Mouse (Mus musculus) cerebellum, adult 2 months (tissue): ENCODE data around the gene Rasd2. TPM values are rescaled to one million over a fixed set of nuclear protein-coding genes. Genes with fewer than 3 reads are reported as not detected.
A peak's percentile ranks its signal among the peaks of the same experiment; 100 is the strongest.

Source experiments
- DNase-seq, 2 experiments: peaks; one replicate each; pipeline ENCODE4 v3.0.0; 2021
- H3K27ac ChIP-seq: fragments of 200-500 bp; 2 replicates; pipeline ENCODE4 v1.5.1; 2012; ENCODE audit warnings: low read length, control low read depth, inconsistent platforms; ENCODE audit not compliant: insufficient read depth
- H3K27me3 ChIP-seq: fragments of 200-500 bp; 2 replicates; pipeline ENCODE4 v1.6.1; 2012; ENCODE audit warnings: inconsistent platforms, mild to moderate bottlenecking, low read length, moderate library complexity; ENCODE audit not compliant: control insufficient read depth, insufficient read depth
- H3K4me1 ChIP-seq: fragments of 200-500 bp; 2 replicates; pipeline ENCODE4 v1.6.1; 2011; ENCODE audit warnings: low read length; ENCODE audit not compliant: control insufficient read depth, insufficient read depth
- H3K4me3 ChIP-seq: fragments of 200-500 bp; replicated peaks from 2 replicates; pipeline ENCODE3; 2011; ENCODE audit warnings: mild to moderate bottlenecking, low read depth, low read length, control low read depth; ENCODE audit not compliant: insufficient read depth
- CTCF ChIP-seq: fragments of 200-500 bp; IDR thresholded peaks from 2 replicates; pipeline ENCODE4 v1.5.1; 2011; ENCODE audit warnings: low read depth, mild to moderate bottlenecking, control low read depth, low read length, moderate library complexity, borderline replicate concordance; ENCODE audit not compliant: insufficient read depth
- POLR2A ChIP-seq: fragments of 200-500 bp; IDR thresholded peaks from 2 replicates; pipeline ENCODE4 v1.6.1; 2011; ENCODE audit warnings: low read length, control low read depth, borderline replicate concordance; ENCODE audit not compliant: insufficient read depth
- WGBS: fragments of 180-500 bp; shearing (Covaris S2); methylation state at CpG from one replicate; pipeline ENCODE4 v1.1.7; 2018; 5-methylcytosine and 5-hydroxymethylcytosine counted together
- polyA plus RNA-seq: library from polyadenylated mRNA; depleted of rRNA; stranded (reverse); fragments of >200 nt; gene quantifications from 2 replicates; pipeline ENCODE4 v1.2.3, GENCODE M21; 2012; rRNA removed

Rasd2 gene
- 20.5 and 22.2 TPM in 2 replicates for polyA plus RNA-seq

- Histone ChIP-seq H3K27ac (0 out of 2 replicates have a peak within 1 kb of the TSS, but pooled peaks have one; percentile 38), H3K4me3 (peak within 1 kb of the TSS; percentile 84), H3K27me3 (no peaks in the 10 kb centered on the region), H3K4me1 (peaks cover 33% of the 10 kb centered on the region)
- TF ChIP-seq POLR2A (no peak), CTCF (no peak)
- DNase-seq = peak in 1 of 2 experiments; percentile 54
- under 1% methylated on average over 39 of the region's 42 CpGs for WGBS
These were observed at the start of gene Rasd2 for GRCm38 (mm10) chr8:75213686-75214085. TSS of gene Rasd2 (plus strand) at chr8:75213944.

DNA sequence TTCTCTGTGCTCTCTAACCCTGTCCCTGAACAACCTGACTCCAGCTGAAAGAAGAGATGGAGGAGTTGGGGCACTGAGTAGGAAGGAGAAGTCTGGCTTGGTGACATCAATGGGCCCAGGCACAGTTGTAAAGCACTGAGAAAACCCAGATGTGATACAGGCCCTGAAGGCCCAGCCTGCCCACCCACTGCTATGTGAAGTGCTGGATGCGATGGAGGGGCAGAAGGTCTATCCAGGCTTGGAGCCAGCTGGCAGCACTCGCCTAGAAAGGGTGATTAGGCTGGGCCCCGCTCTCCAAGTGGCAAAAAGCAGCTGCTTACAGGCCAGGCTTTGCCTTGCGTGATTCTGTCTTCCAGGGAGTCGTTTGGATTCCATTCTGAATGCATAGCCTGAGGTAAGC lies 44.4 kb upstream of the Rasd2 start:
- Histone ChIP-seq H3K4me1 (no peaks in the 10 kb centered on the region), H3K27ac (no peak overlapping the region), H3K4me3 (no peak overlapping the region), H3K27me3 (no peaks in the 10 kb centered on the region)
- TF ChIP-seq POLR2A = no peak
- no peak for TF ChIP-seq CTCF
- 29% methylated on average over 5 of the region's 5 CpGs for WGBS
- DNase-seq = peak in 1 of 2 experiments; percentile 4

DNA sequence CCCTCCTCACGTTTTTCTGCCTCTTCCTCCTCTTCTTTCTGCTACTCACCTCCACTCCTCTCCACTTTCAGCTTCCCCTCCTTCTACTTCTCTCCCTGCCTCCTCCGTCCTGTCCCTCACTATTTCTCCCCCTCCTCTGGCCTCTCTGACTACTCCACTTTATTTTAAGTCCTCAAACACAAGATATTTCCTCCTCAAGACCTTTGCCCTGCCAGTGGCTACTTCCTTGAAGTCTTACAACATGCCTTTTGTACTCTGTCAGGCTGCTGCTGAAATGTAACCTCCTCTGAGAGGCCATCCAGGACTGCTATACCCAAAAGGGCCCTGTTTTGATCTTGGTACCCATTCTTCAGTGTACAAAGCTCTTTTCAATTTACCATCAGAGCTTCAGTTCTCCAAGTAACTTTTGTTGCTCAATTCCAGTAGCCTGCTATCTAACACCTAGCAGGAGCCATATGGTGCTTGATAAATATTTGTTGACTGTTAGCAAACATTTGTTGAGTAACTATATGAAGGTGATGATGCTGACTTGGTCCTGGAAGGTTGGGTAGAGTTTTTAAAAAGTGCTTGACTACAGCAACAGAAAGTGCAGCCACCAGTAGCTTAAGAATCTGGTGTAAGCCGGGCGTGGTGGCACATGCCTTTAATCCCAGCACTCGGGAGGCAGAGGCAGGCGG lies 41.6 kb upstream of the Rasd2 start:
- Histone ChIP-seq H3K4me3 (no peak overlapping the region), H3K4me1 (no peaks in the 10 kb centered on the region), H3K27me3 (no peaks in the 10 kb centered on the region), H3K27ac (no peak overlapping the region)
- TF ChIP-seq POLR2A (no peak), CTCF (no peak)
- 84% methylated on average over 6 of the region's 6 CpGs for WGBS
- DNase-seq = no peak

GRCm38 (mm10) chr8:75193022-75193421 lies 20.7 kb upstream of the Rasd2 start:
- Histone ChIP-seq H3K27me3 (no peaks in the 10 kb centered on the region), H3K27ac (no peak overlapping the region), H3K4me1 (no peaks in the 10 kb centered on the region), H3K4me3 (no peak overlapping the region)
- DNase-seq = no peak
- TF ChIP-seq CTCF (no peak), POLR2A (no peak)
- 76% methylated on average over 3 of the region's 3 CpGs for WGBS

GRCm38 (mm10) chr8:75194473-75195071 lies 19.2 kb upstream of the Rasd2 start:
- 38% methylated on average over 4 of the region's 4 CpGs for WGBS
- DNase-seq = no peak
- H3K4me1 ChIP-seq = no peaks in the 10 kb centered on the region; the same call in 1 of the 2 replicates
- no peaks in the 10 kb centered on the region for H3K27me3 ChIP-seq
- TF ChIP-seq POLR2A = no peak
- TF ChIP-seq CTCF = no peak
- H3K4me3 ChIP-seq = no peak overlapping the region
- no peak overlapping the region for H3K27ac ChIP-seq

- WGBS = 54% methylated on average over 3 of the region's 3 CpGs
- H3K27ac ChIP-seq = no peak overlapping the region
These were observed 16.6 kb upstream of the Rasd2 start for GRCm38 (mm10) chr8:75197170-75197569.

DNA sequence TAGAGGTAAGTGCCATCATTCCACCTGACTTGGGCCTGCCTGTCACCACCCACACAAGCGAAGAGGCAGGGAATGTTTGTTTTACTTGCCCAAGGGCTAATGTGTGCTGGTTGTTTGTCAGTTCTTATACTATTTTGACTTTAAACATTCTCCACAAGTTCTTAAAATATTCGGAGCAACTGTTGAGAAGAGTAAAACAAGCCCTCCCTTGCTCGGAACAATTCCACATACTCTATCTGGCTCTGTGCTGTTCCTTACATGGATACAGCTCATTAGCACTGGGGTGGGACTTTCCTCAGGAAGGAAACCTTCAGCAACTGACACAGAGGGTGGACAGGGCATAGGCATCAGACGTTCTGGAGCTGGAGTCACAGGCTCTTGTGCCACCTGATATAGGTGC lies 15.9 kb upstream of the Rasd2 start:
- Histone ChIP-seq H3K27me3 (no peaks in the 10 kb centered on the region), H3K4me1 (no peaks in the 10 kb centered on the region; the same call in 1 of the 2 replicates), H3K4me3 (no peak overlapping the region), H3K27ac (no peak overlapping the region)
- WGBS = 85% methylated on average over 4 of the region's 4 CpGs
- TF ChIP-seq POLR2A (no peak), CTCF (no peak)
- no peak for DNase-seq

More at GRCm38 (mm10) chr8:75197170-75197569, 16.6 kb upstream of the Rasd2 start:
- no peaks in the 10 kb centered on the region for H3K27me3 ChIP-seq
- TF ChIP-seq POLR2A = no peak
- no peak for TF ChIP-seq CTCF
- no peaks in the 10 kb centered on the region; the same call in 1 of the 2 replicates for H3K4me1 ChIP-seq
- DNase-seq = no peak
- no peak overlapping the region for H3K4me3 ChIP-seq

- Histone ChIP-seq H3K4me3 (no peak overlapping the region), H3K27me3 (no peaks in the 10 kb centered on the region), H3K4me1 (no peaks in the 10 kb centered on the region; the same call in 1 of the 2 replicates), H3K27ac (no peak overlapping the region)
- no peak for TF ChIP-seq CTCF
- TF ChIP-seq POLR2A = no peak
- no peak for DNase-seq
These were observed 15.4 kb upstream of the Rasd2 start for GRCm38 (mm10) chr8:75198300-75198699.
